Mouse (Mus musculus) limb, embryonic 11.5 days (tissue): ENCODE results near the gene 4933427D14Rik. TPM values are rescaled to one million over a fixed set of nuclear protein-coding genes. Genes with fewer than 3 reads are reported as not detected.

Source experiments
- ATAC-seq: fragments of 200-750 bp; cut with Nextera tagmentation; 2 replicates; pipeline ENCODE4 v1.8.0; 2017; ENCODE audit warnings: low read depth; ENCODE audit not compliant: insufficient number of reproducible peaks, low FRiP score, low TSS enrichment
- DNase-seq: peaks from one replicate; pipeline ENCODE4 v3.0.0-alpha.2; 2015; ENCODE audit warnings: low spot score
- H3K27ac ChIP-seq: fragments of 300-500 bp; sonication (generic); replicated peaks from 2 replicates; pipeline ENCODE4 v1.5.1; 2014; ENCODE audit warnings: low read depth, mild to moderate bottlenecking, low read length
- H3K27me3 ChIP-seq: fragments of 300-500 bp; sonication (generic); 2 replicates; pipeline ENCODE4 v1.6.1; 2014; ENCODE audit warnings: mild to moderate bottlenecking, low read length, mixed read lengths; ENCODE audit not compliant: control insufficient read depth, insufficient read depth
- H3K36me3 ChIP-seq: fragments of 300-500 bp; sonication (generic); 2 replicates; pipeline ENCODE4 v1.6.1; 2014; ENCODE audit warnings: mild to moderate bottlenecking, low read length, moderate library complexity, mixed read lengths; ENCODE audit not compliant: control insufficient read depth, insufficient read depth
- H3K4me1 ChIP-seq: fragments of 300-500 bp; sonication (generic); 2 replicates; pipeline ENCODE4 v1.6.1; 2014; ENCODE audit warnings: low read length, mixed read lengths; ENCODE audit not compliant: control insufficient read depth, insufficient read depth
- H3K4me2 ChIP-seq: fragments of 300-500 bp; sonication (generic); 2 replicates; pipeline ENCODE4 v1.6.1; 2014; ENCODE audit warnings: low read depth, mild to moderate bottlenecking, moderate library complexity; ENCODE audit not compliant: severe bottlenecking
- H3K4me3 ChIP-seq: fragments of 300-500 bp; sonication (generic); 2 replicates; pipeline ENCODE4 v1.5.1; 2014; ENCODE audit warnings: low read depth, low read length
- H3K9ac ChIP-seq: fragments of 300-500 bp; sonication (generic); 2 replicates; pipeline ENCODE4 v1.6.1; 2014; ENCODE audit warnings: mild to moderate bottlenecking, low read length
- H3K9me3 ChIP-seq: fragments of 300-500 bp; sonication (generic); 2 replicates; pipeline ENCODE4 v1.6.1; 2016; ENCODE audit warnings: low read length; ENCODE audit not compliant: control insufficient read depth
- WGBS: fragments of 180-500 bp; shearing (Covaris S2); extraction: QIAGEN DNeasy Blood & Tissue Kit; methylation state at CpG from one replicate; pipeline ENCODE4 v1.1.7; 2014; 5-methylcytosine and 5-hydroxymethylcytosine counted together
- polyA plus RNA-seq: library from polyadenylated mRNA; unstranded; fragments of >200 nt; fragmentation: Nextera tagmentation; extraction: Ambion mirVana; gene quantifications from 2 replicates; pipeline ENCODE4 v1.2.1, GENCODE M21; 2014

4933427D14Rik gene
- polyA plus RNA-seq, 1 experiment from 2014 or later = 11.0 TPM

DNA sequence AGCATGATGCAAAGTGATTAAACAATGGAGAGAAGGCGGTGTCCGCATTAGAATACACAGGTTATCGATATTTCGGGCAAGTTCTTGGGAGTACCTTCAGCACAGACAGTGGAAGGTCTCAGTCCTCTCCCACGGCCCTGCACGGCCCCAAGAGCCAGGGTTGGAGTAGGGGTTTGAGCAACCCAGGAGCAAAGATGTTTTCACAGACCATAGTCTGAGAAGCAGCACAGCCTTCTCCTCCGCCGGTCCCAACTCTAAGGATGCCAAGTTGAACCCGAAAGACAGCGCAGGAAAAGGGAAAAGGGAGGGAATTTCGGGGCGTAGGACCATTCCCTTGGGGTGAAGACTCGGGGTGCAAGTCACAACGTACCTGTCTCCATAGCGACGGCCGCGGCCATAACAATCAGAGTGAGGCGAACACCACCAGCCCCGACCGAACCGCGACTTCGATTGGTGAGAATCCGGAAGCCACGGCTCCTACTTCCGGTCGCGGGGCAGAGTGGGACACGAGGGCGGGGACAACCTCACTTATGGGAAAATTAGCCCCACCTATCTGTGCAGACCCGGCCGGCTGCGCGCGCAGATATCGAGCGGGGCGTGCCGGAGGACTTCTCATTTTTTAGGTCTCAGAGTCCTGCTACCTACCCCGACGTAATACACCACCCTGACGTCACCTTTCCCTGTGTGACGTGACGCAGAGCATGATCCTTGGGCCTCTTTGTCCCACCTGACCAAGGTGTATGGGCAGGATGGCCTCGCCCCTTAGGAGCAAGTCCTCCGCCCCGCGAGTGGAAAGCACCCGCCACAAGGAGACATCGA lies 7.5 kb upstream of the 4933427D14Rik start:
- H3K36me3 ChIP-seq = peaks cover 5% of the 10 kb centered on the region; the same call in 1 of the 2 replicates
- H3K27me3 ChIP-seq = no peaks in the 10 kb centered on the region
- H3K9me3 ChIP-seq = no peaks in the 10 kb centered on the region
- H3K4me3 ChIP-seq = peak overlapping the region; percentile 81
- H3K27ac ChIP-seq = 0 out of 2 replicates have a peak overlapping the region, but pooled peaks have one; percentile 36
- ATAC-seq = peak; percentile 94
- H3K4me1 ChIP-seq = 0 out of 2 replicates have a peak, but pooled peaks cover 2% of the 10 kb centered on the region
- H3K9ac ChIP-seq = peak overlapping the region; percentile 78
- peak overlapping the region; percentile 69 for H3K4me2 ChIP-seq
- WGBS = 1% methylated on average over 51 of the region's 51 CpGs
- DNase-seq = peak; percentile 98

DNA sequence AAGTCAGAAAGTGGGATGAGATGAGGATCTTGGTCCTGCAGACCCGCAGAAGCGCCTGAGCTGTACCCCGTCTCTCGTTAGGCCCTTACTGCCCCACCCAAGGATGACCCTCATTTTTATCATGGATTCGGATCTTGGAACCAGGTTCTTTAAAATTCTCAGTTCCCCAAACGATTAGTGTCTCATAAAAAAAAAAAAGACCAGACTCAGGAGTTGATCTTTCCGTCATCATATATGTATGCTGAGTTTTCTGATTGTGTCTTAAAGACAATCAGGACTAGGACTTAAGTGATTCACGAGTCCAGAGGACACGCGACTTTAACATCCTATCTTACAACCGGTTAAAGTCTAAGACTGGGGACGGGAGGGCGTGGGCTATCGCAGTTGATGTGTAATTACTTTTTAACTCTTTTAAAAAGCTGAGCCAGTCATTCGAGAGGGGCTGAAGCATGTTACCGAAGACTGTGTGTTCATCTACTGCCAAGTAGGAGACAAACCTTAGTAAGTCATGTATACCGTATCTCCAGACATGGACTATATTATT lies 647 bp upstream of the 4933427D14Rik start:
- H3K9ac ChIP-seq = peak overlapping the region; percentile 62
- H3K36me3 ChIP-seq = peaks cover 5% of the 10 kb centered on the region; the same call in 1 of the 2 replicates
- no peaks in the 10 kb centered on the region for H3K9me3 ChIP-seq
- H3K4me2 ChIP-seq = peak overlapping the region; percentile 76
- no peak overlapping the region for H3K27ac ChIP-seq
- H3K4me3 ChIP-seq = peak overlapping the region; percentile 79
- 20% methylated on average over 17 of the region's 17 CpGs for WGBS
- no peak for DNase-seq
- ATAC-seq = no peak
- H3K27me3 ChIP-seq = no peaks in the 10 kb centered on the region
- peaks cover 6% of the 10 kb centered on the region for H3K4me1 ChIP-seq

DNA sequence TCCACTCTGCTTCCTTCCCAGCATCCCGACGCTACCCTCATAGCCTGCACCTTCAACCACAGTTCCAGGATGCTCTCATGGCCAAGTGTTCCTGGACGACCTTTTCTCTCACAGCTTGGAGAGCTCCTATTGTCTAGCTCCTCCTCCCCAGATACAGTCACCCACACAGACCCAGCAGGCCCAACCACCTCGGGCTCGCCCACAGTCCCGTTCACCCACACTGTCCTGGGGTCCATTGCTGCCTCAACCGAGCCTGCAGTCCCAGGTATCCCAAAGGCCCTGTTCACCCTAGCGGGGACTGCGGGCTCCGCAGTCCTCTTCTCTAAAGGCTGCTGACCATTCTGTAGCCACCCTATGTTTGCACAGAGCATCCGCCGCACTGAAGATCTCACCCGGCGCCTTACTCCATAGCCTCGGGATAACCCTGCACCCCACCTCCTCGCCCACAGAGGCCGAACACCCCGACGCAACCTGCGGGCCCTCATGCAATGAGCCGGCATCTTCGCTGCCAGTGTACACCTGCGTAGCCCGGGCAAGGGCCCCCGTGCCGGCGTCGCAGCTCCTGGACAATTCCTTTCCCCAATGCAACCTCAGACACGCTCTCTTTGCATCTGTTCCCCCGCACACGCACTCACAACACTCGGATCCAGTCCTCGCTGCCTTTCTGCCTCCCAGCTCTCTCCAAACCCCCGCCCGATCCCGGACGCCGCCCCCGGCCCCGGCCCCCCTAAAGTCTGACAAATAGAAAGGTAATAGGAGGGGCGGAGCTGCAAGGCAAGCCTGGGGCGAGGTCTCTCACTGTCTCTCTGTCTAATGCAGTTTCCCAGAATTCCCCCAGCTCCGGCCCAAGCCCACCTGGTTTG lies 687 bp downstream of the 4933427D14Rik start, which contains the start of gene Gm43951:
TSS of gene Gm43951 (minus strand) at position 500 of the 863 bp plus-strand sequence.
- H3K4me2 ChIP-seq = peak within 1 kb of the TSS; percentile 76
- H3K27ac ChIP-seq = peak within 1 kb of the TSS; percentile 70
- H3K4me3 ChIP-seq = peak within 1 kb of the TSS; percentile 79
- DNase-seq (no peak), ATAC-seq (peak; percentile 58)
- peaks cover 5% of the 10 kb centered on the region; the same call in 1 of the 2 replicates for H3K36me3 ChIP-seq
- H3K4me1 ChIP-seq = peaks cover 6% of the 10 kb centered on the region
- no peaks in the 10 kb centered on the region for H3K9me3 ChIP-seq
- under 1% methylated on average over 43 of the region's 43 CpGs for WGBS
- peak within 1 kb of the TSS; percentile 84 for H3K9ac ChIP-seq
- no peaks in the 10 kb centered on the region for H3K27me3 ChIP-seq

DNA sequence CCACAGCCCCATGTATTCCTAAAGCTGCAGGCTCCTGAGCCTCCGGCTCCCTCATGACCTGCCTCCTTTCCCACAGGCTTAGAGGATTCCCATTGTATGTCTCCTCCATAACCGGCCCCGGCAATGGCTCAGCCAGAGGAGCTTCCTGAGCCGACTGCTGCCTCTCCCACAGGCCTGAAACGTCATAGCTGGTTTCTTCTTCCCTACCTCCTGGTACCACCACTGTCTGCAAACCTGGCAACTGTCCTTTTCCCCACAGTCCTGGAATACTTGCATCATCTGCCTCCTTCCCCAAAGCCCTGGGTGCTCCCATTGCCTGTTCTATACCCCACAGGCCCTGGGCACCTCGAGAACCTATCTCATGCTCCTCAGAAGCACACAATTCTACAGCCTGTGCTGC lies 2.0 kb downstream of the 4933427D14Rik start:
- DNase-seq (no peak), ATAC-seq (no peak)
- no peak overlapping the region for H3K9ac ChIP-seq
- no peaks in the 10 kb centered on the region for H3K9me3 ChIP-seq
- H3K36me3 ChIP-seq = no peaks in the 10 kb centered on the region
- no peak overlapping the region; the same call in 1 of the 2 replicates for H3K4me3 ChIP-seq
- no peak overlapping the region for H3K27ac ChIP-seq
- peaks cover 6% of the 10 kb centered on the region for H3K4me1 ChIP-seq
- no peaks in the 10 kb centered on the region for H3K27me3 ChIP-seq
- H3K4me2 ChIP-seq = peak overlapping the region; percentile 76; the same call in 1 of the 2 replicates
- WGBS = 90% methylated on average over 6 of the region's 6 CpGs

DNA sequence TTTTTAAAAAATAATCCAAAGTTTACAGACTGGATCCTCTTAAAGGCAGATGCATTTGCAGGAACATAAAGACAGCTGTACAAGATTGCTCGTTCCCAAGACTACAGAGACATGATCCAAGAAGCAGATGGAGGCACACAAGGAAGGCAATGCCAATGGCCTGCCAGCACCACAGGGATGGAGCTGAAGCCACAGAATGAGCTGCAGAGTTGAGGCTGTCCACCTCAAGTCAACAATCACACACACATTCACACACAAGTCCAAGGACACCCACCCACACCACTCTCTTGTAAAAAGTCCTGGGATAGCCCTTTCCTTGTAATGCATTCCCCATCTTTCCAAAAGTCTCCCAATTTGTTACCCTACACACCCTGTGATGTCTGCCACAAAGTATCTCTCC lies 3.8 kb downstream of the 4933427D14Rik start:
- Histone ChIP-seq H3K4me2 (no peak overlapping the region), H3K36me3 (no peaks in the 10 kb centered on the region), H3K27ac (no peak overlapping the region), H3K4me1 (peaks cover 6% of the 10 kb centered on the region), H3K4me3 (no peak overlapping the region), H3K27me3 (no peaks in the 10 kb centered on the region), H3K9me3 (no peaks in the 10 kb centered on the region), H3K9ac (no peak overlapping the region)
- DNase-seq (no peak), ATAC-seq (no peak)
- 96% methylated on average over 1 of the region's 1 CpGs for WGBS

DNA sequence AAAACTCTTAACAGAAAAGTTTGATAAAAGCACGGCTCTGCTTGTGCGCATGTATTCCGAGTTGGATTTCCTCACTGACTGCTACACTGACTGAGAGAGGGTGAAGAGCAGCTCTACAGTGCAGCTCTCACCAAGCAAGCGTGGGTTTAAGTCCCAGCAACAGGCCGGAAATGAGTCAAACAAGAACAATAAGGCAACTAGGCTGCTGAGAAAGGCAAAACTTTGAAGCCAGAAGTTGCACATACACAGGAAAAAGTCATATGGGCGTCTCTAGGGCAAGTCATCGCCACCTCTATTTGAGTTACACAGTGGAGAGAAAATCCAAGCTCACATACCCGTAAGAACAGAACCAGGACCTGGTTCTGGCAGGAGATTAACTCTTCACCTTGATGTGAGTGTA lies 10.8 kb downstream of the 4933427D14Rik start:
- Histone ChIP-seq H3K4me2 (no peak overlapping the region), H3K4me1 (no peaks in the 10 kb centered on the region), H3K9me3 (no peaks in the 10 kb centered on the region), H3K27me3 (no peaks in the 10 kb centered on the region), H3K4me3 (no peak overlapping the region), H3K27ac (no peak overlapping the region), H3K9ac (no peak overlapping the region), H3K36me3 (no peaks in the 10 kb centered on the region)
- ATAC-seq (no peak), DNase-seq (no peak)
- 91% methylated on average over 8 of the region's 8 CpGs for WGBS

DNA sequence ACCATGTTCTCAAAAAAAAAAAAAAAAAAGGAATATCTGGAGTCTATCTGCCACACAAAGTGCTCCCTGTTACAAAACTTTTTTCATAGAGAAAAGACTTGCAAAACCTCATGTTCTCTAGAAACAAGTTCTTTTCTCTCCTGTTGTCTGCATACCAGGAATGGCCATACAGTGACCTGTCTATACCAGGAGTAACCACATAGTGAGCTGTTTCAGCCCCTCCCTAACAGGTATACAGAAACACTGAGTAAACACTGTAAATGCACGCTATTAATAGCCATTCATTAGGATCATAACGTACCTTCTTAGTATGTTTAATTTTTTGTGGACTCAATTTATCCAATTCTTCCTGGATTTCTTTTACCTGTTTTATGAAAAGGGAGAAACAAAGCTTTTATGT lies 13.0 kb downstream of the 4933427D14Rik start:
- 93% methylated on average over 2 of the region's 2 CpGs for WGBS
- H3K9me3 ChIP-seq = no peaks in the 10 kb centered on the region
- DNase-seq (no peak), ATAC-seq (no peak)
- no peak overlapping the region for H3K4me2 ChIP-seq
- no peak overlapping the region for H3K4me3 ChIP-seq
- H3K36me3 ChIP-seq = peaks cover 3% of the 10 kb centered on the region; the same call in 1 of the 2 replicates
- H3K4me1 ChIP-seq = no peaks in the 10 kb centered on the region
- H3K27me3 ChIP-seq = no peaks in the 10 kb centered on the region
- no peak overlapping the region for H3K27ac ChIP-seq
- no peak overlapping the region for H3K9ac ChIP-seq

DNA sequence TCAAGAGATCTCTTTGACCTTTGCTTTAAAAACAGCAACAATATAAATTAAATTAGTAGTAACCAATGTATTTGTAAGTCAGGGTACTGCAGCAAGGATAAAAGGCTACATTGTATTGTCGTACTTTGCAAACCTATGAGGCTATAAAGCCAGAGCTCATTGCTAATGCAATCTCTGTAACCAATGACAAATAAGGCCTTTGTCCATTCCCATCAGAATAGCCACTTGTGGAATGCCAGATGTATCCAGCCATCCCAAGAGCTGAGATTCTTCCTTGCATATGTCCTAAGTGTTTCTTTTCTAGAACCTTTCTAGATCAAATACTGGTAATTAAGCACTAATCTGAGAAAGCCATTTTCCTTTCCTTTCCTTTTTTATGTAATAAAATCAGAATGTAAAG lies 16.4 kb downstream of the 4933427D14Rik start:
- WGBS = 86% methylated on average over 1 of the region's 1 CpGs
- Histone ChIP-seq H3K9me3 (no peaks in the 10 kb centered on the region), H3K27ac (no peak overlapping the region), H3K4me2 (no peak overlapping the region), H3K9ac (no peak overlapping the region), H3K4me1 (no peaks in the 10 kb centered on the region), H3K4me3 (no peak overlapping the region), H3K36me3 (peaks cover 8% of the 10 kb centered on the region; the same call in 1 of the 2 replicates), H3K27me3 (no peaks in the 10 kb centered on the region)
- ATAC-seq (no peak), DNase-seq (no peak)
